Mouse (Mus musculus): ENCODE results near the gene Arhgdib. TPM values are rescaled to one million over a fixed set of nuclear protein-coding genes. Genes with fewer than 3 reads are reported as not detected.

The Arhgdib gene
- total RNA-seq (2023): 1,000 to 10,000 TPM; 2,126 to 2,140 TPM

GRCm38 (mm10) chr6:136941051-136942021, at the start of gene Arhgdib:
Gene Arhgdib, minus strand, starts transcription at chr6:136941899.

GRCm38 (mm10) chr6:136923532-136923931, 18.2 kb downstream of the Arhgdib start, which contains the start of gene Pde6h:
Gene Pde6h, plus strand, starts transcription at chr6:136923832.

DNA sequence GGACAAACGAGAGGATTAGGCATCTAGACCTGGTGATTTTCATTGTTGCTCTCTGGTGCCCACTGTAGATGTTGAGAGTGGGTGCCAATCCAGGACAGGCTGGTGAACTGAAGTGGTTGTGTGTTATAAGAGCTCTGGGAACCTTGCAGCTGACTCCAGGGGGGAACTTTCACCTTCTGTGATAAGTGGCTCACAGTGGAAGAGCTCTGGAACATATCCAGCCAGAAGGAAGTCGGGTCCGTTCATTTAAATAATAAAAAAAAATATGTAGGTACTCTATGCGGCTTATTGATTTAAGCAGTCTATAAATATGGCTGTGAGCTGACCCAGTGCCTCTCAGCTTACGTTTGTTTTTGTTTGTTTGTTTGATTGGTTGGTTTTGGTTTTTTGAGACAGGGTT, 19.6 kb downstream of the Arhgdib start, which contains the start of gene Erp27:
Gene Erp27, minus strand, starts transcription at position 101 of the 400 bp plus-strand sequence.

DNA sequence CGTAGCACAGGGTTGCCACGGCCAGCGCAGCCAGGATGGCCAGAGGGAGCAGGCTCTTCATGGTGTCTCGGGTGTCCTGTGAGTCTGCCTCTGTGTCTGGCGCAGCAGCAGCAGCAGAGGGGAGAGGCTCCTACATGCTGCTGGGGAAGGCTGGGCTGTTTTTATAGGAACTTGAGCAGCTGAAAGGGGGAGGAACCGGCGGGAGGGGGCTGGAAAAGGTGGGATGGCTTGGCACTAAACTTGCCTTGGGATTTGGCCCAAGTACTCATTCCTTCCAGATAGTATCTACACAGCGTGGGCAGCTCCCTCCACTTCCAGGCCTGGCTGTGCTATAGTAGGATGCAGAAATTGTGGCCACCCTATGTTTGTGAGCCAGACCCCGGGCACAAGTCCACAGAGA, 66.0 kb downstream of the Arhgdib start, which contains the start of gene Mgp:
Gene Mgp, minus strand, starts transcription at position 154 of the 400 bp plus-strand sequence.

Other genes starting within 250 kb of the Arhgdib start
- gene Gucy2c, start 160.1 kb downstream of the Arhgdib start, total RNA-seq (2023): under 1 TPM; 0.24 to 0.40 TPM
- 10 to 100 TPM; 72.3 to 86.9 TPM for gene Hist4h4, start 137.5 kb downstream of the Arhgdib start, total RNA-seq (2023)
- gene H2afj, start 133.7 kb downstream of the Arhgdib start, total RNA-seq (2023): 10 to 100 TPM; 86.4 to 87.8 TPM
- gene BC049715, start 114.3 kb downstream of the Arhgdib start, total RNA-seq (2023): 1 to 10 TPM; 5.5 to 7.8 TPM
- 100 to 1,000 TPM in 1 of 2 experiments, 10 to 100 TPM in 1; 87.7 to 106 TPM for gene Wbp11, start 113.7 kb downstream of the Arhgdib start, total RNA-seq (2023)
- not detected for gene Smco3, start 106.4 kb downstream of the Arhgdib start, total RNA-seq (2023)
- 1 to 10 TPM; 1.5 to 1.8 TPM for gene Art4, start 84.2 kb downstream of the Arhgdib start, total RNA-seq (2023)
- gene Mgp, start 66.1 kb downstream of the Arhgdib start, total RNA-seq (2023): not detected
- gene Erp27, start 19.7 kb downstream of the Arhgdib start, total RNA-seq (2023): 1 to 10 TPM; 4.1 to 6.2 TPM
- gene Pde6h, start 18.1 kb downstream of the Arhgdib start, total RNA-seq (2023): under 1 TPM in 1 of 2 experiments, not detected in 1; 0.07 TPM
- under 1 TPM; 0.20 to 0.26 TPM for gene Rerg, start 228.6 kb upstream of the Arhgdib start, total RNA-seq (2023)

Measured in neutrophil, adult 83 days (primary cell).